Mouse (Mus musculus) heart, embryonic 12.5 days (tissue): Measurements from ENCODE around the gene Rad23a. TPM values are rescaled to one million over a fixed set of nuclear protein-coding genes. Genes with fewer than 3 reads are reported as not detected.

Source experiments
- ATAC-seq: fragments of 200-750 bp; cut with Nextera tagmentation; 2 replicates; pipeline ENCODE4 v1.8.0; 2017; ENCODE audit warnings: moderate TSS enrichment, moderate library complexity; ENCODE audit not compliant: insufficient number of reproducible peaks, low FRiP score
- H3K27ac ChIP-seq: fragments of 300-500 bp; sonication (generic); 2 replicates; pipeline ENCODE4 v1.5.1; 2016; ENCODE audit warnings: mild to moderate bottlenecking, moderate library complexity; ENCODE audit not compliant: poor library complexity, severe bottlenecking
- H3K27me3 ChIP-seq: fragments of 300-500 bp; sonication (generic); replicated peaks from 2 replicates; pipeline ENCODE4 v1.6.1; 2016; ENCODE audit warnings: mild to moderate bottlenecking, moderate library complexity
- H3K36me3 ChIP-seq: fragments of 300-500 bp; sonication (generic); 2 replicates; pipeline ENCODE4 v1.6.1; 2016; ENCODE audit warnings: mild to moderate bottlenecking, moderate library complexity
- H3K4me1 ChIP-seq: fragments of 300-500 bp; sonication (generic); replicated peaks from 2 replicates; pipeline ENCODE4 v1.6.1; 2016; ENCODE audit warnings: mild to moderate bottlenecking
- H3K4me2 ChIP-seq: fragments of 300-500 bp; sonication (generic); 2 replicates; pipeline ENCODE4 v1.6.1; 2016; ENCODE audit warnings: mild to moderate bottlenecking, moderate library complexity
- H3K4me3 ChIP-seq: fragments of 300-500 bp; sonication (generic); 2 replicates; pipeline ENCODE4 v1.5.1; 2016; ENCODE audit warnings: mild to moderate bottlenecking
- H3K9ac ChIP-seq: fragments of 300-500 bp; sonication (generic); 2 replicates; pipeline ENCODE4 v1.6.1; 2016; ENCODE audit warnings: mild to moderate bottlenecking, moderate library complexity
- H3K9me3 ChIP-seq: fragments of 300-500 bp; sonication (generic); replicated peaks from 2 replicates; pipeline ENCODE4 v1.6.1; 2016; ENCODE audit warnings: mild to moderate bottlenecking, moderate library complexity
- WGBS: fragments of 180-500 bp; shearing (Covaris S2); methylation state at CpG from one replicate; pipeline ENCODE4 v1.1.7; 2016; 5-methylcytosine and 5-hydroxymethylcytosine counted together
- polyA plus RNA-seq: library from polyadenylated mRNA; unstranded; fragments of >200 nt; fragmentation: Nextera tagmentation; extraction: Ambion mirVana; gene quantifications from 2 replicates; pipeline ENCODE4 v1.2.1, GENCODE M21; 2016

Rad23a gene
- polyA plus RNA-seq, 1 experiment from 2014 or later, result 131 TPM

GRCm38 (mm10) chr8:84809941-84810280 is 30.6 kb downstream of the Rad23a start:
- Histone ChIP-seq H3K4me2 (no peak overlapping the region), H3K27me3 (peaks cover 57% of the 10 kb centered on the region)

GRCm38 (mm10) chr8:84809109-84809940 is 31.1 kb downstream of the Rad23a start:
- 0 out of 2 replicates have a peak, but pooled peaks cover 4% of the 10 kb centered on the region for H3K36me3 ChIP-seq
- peaks cover 58% of the 10 kb centered on the region for H3K27me3 ChIP-seq
- H3K4me3 ChIP-seq, result no peak overlapping the region
- H3K9ac ChIP-seq, result peak overlapping the region; percentile 3; the same call in 1 of the 2 replicates
- 0 out of 2 replicates have a peak, but pooled peaks cover 6% of the 10 kb centered on the region for H3K9me3 ChIP-seq
- WGBS, result 53% methylated on average over 12 of the region's 12 CpGs
- ATAC-seq, result no peak
- no peak overlapping the region for H3K4me2 ChIP-seq
- H3K27ac ChIP-seq, result no peak overlapping the region
- peaks cover 23% of the 10 kb centered on the region for H3K4me1 ChIP-seq

More at GRCm38 (mm10) chr8:84809941-84810280, 30.6 kb downstream of the Rad23a start:
- Histone ChIP-seq H3K4me1 (peaks cover 29% of the 10 kb centered on the region), H3K9me3 (0 out of 2 replicates have a peak, but pooled peaks cover 6% of the 10 kb centered on the region), H3K4me3 (no peak overlapping the region), H3K27ac (no peak overlapping the region), H3K9ac (no peak overlapping the region), H3K36me3 (0 out of 2 replicates have a peak, but pooled peaks cover 4% of the 10 kb centered on the region)
- WGBS, result 72% methylated on average over 5 of the region's 5 CpGs
- no peak for ATAC-seq

- no peak overlapping the region for H3K4me2 ChIP-seq
- H3K27me3 ChIP-seq, result peaks cover 66% of the 10 kb centered on the region
- no peak overlapping the region for H3K27ac ChIP-seq
- H3K36me3 ChIP-seq, result 0 out of 2 replicates have a peak, but pooled peaks cover 4% of the 10 kb centered on the region
- no peak overlapping the region for H3K4me3 ChIP-seq
- H3K9ac ChIP-seq, result no peak overlapping the region
- 94% methylated on average over 5 of the region's 5 CpGs for WGBS
- H3K4me1 ChIP-seq, result peaks cover 17% of the 10 kb centered on the region
- 0 out of 2 replicates have a peak, but pooled peaks cover 6% of the 10 kb centered on the region for H3K9me3 ChIP-seq
- no peak for ATAC-seq
Measured at GRCm38 (mm10) chr8:84806031-84806430, 34.4 kb downstream of the Rad23a start.

GRCm38 (mm10) chr8:84799999-84800831 is 40.2 kb downstream of the Rad23a start, which contains the start of gene Nfix:
TSS of gene Nfix (minus strand) at chr8:84800344.
- H3K4me3 ChIP-seq, result peak within 1 kb of the TSS; percentile 90
- H3K9me3 ChIP-seq, result no peaks in the 10 kb centered on the region
- H3K27ac ChIP-seq, result peak within 1 kb of the TSS; percentile 57
- H3K36me3 ChIP-seq, result peaks cover 4% of the 10 kb centered on the region; the same call in 1 of the 2 replicates
- H3K9ac ChIP-seq, result peak within 1 kb of the TSS; percentile 91
- peaks cover 87% of the 10 kb centered on the region for H3K27me3 ChIP-seq
- WGBS, result 20% methylated on average over 110 of the region's 125 CpGs
- ATAC-seq, result peak; percentile 49
- H3K4me1 ChIP-seq, result peaks cover 13% of the 10 kb centered on the region
- H3K4me2 ChIP-seq, result peak within 1 kb of the TSS; percentile 96

- H3K27me3 ChIP-seq, result peaks cover 87% of the 10 kb centered on the region
- peak overlapping the region; percentile 96 for H3K4me2 ChIP-seq
- H3K36me3 ChIP-seq, result peaks cover 4% of the 10 kb centered on the region; the same call in 1 of the 2 replicates
- H3K4me3 ChIP-seq, result peak overlapping the region; percentile 90
- WGBS, result 4% methylated on average over 108 of the region's 108 CpGs
- peaks cover 20% of the 10 kb centered on the region for H3K4me1 ChIP-seq
- H3K27ac ChIP-seq, result peak overlapping the region; percentile 57
- H3K9me3 ChIP-seq, result no peaks in the 10 kb centered on the region
- peak; percentile 26 for ATAC-seq
- peak overlapping the region; percentile 91 for H3K9ac ChIP-seq
Measured at GRCm38 (mm10) chr8:84799136-84799931, 41.1 kb downstream of the Rad23a start.

- Histone ChIP-seq H3K27me3 (peaks cover 87% of the 10 kb centered on the region), H3K4me3 (peak overlapping the region; percentile 90), H3K4me1 (peaks cover 26% of the 10 kb centered on the region), H3K27ac (no peak overlapping the region), H3K9ac (peak overlapping the region; percentile 91), H3K4me2 (peak overlapping the region; percentile 96), H3K36me3 (peaks cover 4% of the 10 kb centered on the region; the same call in 1 of the 2 replicates), H3K9me3 (no peaks in the 10 kb centered on the region)
- 48% methylated on average over 10 of the region's 10 CpGs for WGBS
- ATAC-seq, result no peak
Measured at GRCm38 (mm10) chr8:84798446-84799135, 41.9 kb downstream of the Rad23a start.

GRCm38 (mm10) chr8:84797971-84798370 is 42.5 kb downstream of the Rad23a start:
- WGBS, result 72% methylated on average over 6 of the region's 6 CpGs
- Histone ChIP-seq H3K4me3 (peak overlapping the region; percentile 90; the same call in 1 of the 2 replicates), H3K9me3 (no peaks in the 10 kb centered on the region), H3K9ac (peak overlapping the region; percentile 37), H3K4me1 (peaks cover 27% of the 10 kb centered on the region), H3K27me3 (peaks cover 87% of the 10 kb centered on the region), H3K36me3 (peaks cover 4% of the 10 kb centered on the region; the same call in 1 of the 2 replicates), H3K4me2 (peak overlapping the region; percentile 96), H3K27ac (no peak overlapping the region)
- ATAC-seq, result no peak

GRCm38 (mm10) chr8:84797256-84797797 is 43.1 kb downstream of the Rad23a start:
- Histone ChIP-seq H3K27me3 (peaks cover 87% of the 10 kb centered on the region), H3K4me1 (peaks cover 27% of the 10 kb centered on the region), H3K36me3 (peaks cover 4% of the 10 kb centered on the region; the same call in 1 of the 2 replicates), H3K9ac (0 out of 2 replicates have a peak overlapping the region, but pooled peaks have one; percentile 37), H3K4me2 (no peak overlapping the region), H3K4me3 (no peak overlapping the region), H3K27ac (no peak overlapping the region), H3K9me3 (no peaks in the 10 kb centered on the region)
- 76% methylated on average over 15 of the region's 15 CpGs for WGBS
- ATAC-seq, result no peak

GRCm38 (mm10) chr8:84794486-84794885 is 46.0 kb downstream of the Rad23a start:
- 56% methylated on average over 7 of the region's 7 CpGs for WGBS
- H3K4me2 ChIP-seq, result no peak overlapping the region
- no peak for ATAC-seq

More at GRCm38 (mm10) chr8:84794486-84794885, 46.0 kb downstream of the Rad23a start:
- peaks cover 94% of the 10 kb centered on the region for H3K27me3 ChIP-seq
- no peaks in the 10 kb centered on the region for H3K9me3 ChIP-seq
- peaks cover 4% of the 10 kb centered on the region; the same call in 1 of the 2 replicates for H3K36me3 ChIP-seq
- H3K4me1 ChIP-seq, result peaks cover 39% of the 10 kb centered on the region
- H3K9ac ChIP-seq, result no peak overlapping the region
- H3K4me3 ChIP-seq, result no peak overlapping the region
- H3K27ac ChIP-seq, result 0 out of 2 replicates have a peak overlapping the region, but pooled peaks have one; percentile 15
